Mouse (Mus musculus) Patski (cell line): Measurements from ENCODE around the gene Qser1. TPM values are rescaled to one million over a fixed set of nuclear protein-coding genes. Genes with fewer than 3 reads are reported as not detected.

Source experiments
- ATAC-seq: fragments of 100-300 bp; one replicate; pipeline ENCODE4 v1.8.0; 2021
- CTCF ChIA-PET: fragments of 350-600 bp; sonication (Branson Sonifier 250); formaldehyde crosslinking; loops from one replicate; lab custom pipeline; 2022; ENCODE audit warnings: inconsistent platforms; lab: Charles Lee
- POLR2A ChIA-PET: fragments of 350-600 bp; sonication (Branson Sonifier 250); formaldehyde crosslinking; loops from one replicate; lab custom pipeline; 2022; ENCODE audit warnings: antibody characterized with exemption, inconsistent platforms; lab: Charles Lee
- DNase-seq: peaks from one replicate; pipeline ENCODE4 v3.0.0-alpha.2; 2011; ENCODE audit warnings: low read depth, low spot score
- H3K27me3 ChIP-seq: fragments of 371-371 bp; one replicate; pipeline ENCODE4 v1.5.1; 2021
- CTCF ChIP-seq: fragments of 100-300 bp; IDR thresholded peaks from one replicate; pipeline ENCODE4 v1.5.1; 2021
- in situ Hi-C: fragments of 300-500 bp; cut with MboI; formaldehyde crosslinking; loops from 3 replicates; pipeline ENCODE4 v1.11.1; 2018; ENCODE audit warnings: low pct_unique_long_range_greater_than_20kb, mixed read lengths
- polyA plus RNA-seq: library from polyadenylated mRNA; unstranded; gene quantifications from one replicate; pipeline ENCODE4 v1.2.3, GENCODE M21; 2021

Gene Qser1
- polyA plus RNA-seq, 1 experiment from 2014 or later, result 20.2 TPM

DNA sequence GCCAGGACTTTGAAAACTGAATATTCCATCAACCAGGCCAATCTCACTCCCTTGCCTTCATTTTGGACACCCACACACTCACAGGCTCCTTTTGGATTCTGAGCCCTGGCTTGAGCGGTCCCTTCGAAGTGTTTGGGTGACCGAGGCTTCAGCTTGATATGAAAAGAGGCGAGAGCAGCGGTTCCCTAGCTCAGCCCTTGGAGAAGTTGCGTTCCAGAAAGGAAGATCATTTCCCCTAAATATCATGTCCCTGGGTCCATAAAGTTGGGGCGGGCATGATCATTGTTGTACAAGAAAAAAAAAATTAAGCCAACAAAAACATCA, 104.1 kb downstream of the Qser1 start:
- TF ChIP-seq CTCF, result no peak
- DNase-seq (no peak), ATAC-seq (peak; percentile 36)
- CTCF ChIA-PET, result interaction anchor here (1.2 to 1.3 kb wide), 2 partner anchors 27 to 43 kb away, joined by 3 to 5 read pairs; no protein-coding TSS in a partner anchor
- POLR2A ChIA-PET, result interaction anchor here (0.9 kb wide), 1 partner anchor 15 kb away, joined by 3 read pairs; no protein-coding TSS in a partner anchor
- in situ Hi-C loops, result no loop called here
- H3K27me3 ChIP-seq, result no peaks in the 10 kb centered on the region

DNA sequence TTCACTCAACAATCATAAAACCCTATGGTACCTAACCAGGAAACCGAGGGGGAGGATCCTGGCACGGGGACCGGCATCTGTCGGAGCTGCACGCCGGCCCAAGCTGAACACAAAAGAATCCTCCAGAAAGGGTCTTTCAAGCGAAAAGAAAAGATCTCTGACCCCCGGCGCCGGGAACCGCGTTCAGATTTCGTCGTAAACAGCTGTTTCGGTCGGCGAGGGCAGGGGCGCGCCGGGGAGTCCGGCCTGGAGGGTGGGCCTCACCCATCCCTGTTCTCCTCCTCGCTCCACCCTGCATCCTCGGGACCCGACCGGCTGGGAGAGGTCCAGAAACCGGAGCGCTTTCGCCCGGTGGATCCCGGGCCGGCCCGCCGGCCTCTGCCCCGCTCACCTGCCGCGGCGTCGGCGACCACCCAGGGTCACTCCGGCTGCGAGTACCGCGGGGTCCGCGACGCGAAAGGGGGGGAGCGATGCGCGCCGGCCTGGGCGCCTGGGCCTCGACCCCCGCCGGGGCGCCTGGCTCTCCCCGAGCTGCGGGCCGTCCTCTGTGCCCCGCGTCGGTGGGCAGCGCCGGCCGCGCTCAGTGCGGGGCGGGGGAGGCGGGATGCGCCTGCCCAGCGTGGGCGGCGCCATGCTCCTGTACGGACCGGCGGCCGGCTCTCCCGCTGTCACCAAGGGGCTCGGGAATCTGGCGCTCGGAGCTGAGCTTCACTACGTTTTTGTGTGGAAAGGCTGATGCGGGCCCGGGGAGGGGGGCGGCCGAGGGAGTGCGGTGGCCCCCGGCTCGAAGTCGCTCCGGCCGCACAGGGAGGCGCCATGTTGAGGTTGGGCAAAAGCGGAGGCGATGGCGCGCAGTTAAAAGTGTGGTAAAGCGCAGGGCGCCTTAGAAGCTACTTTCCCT, 104.7 kb downstream of the Qser1 start, which contains the start of gene Tcp11l1:
Gene Tcp11l1 (minus strand): TSS at position 585 of the 901 bp plus-strand sequence.
- ChIA-PET POLR2A (interaction anchor here (0.6 to 0.9 kb wide), 6 partner anchors 9 to 108 kb away, joined by 3 to 6 read pairs (median 4); no protein-coding TSS in a partner anchor), CTCF (interaction anchor here (0.6 to 1.3 kb wide), 4 partner anchors 26 to 1365 kb away, joined by 3 to 5 read pairs (median 3); no protein-coding TSS in a partner anchor)
- in situ Hi-C loops, result no loop called here
- no peak for TF ChIP-seq CTCF
- no peaks in the 10 kb centered on the region for H3K27me3 ChIP-seq
- peak; percentile 91 for ATAC-seq
- no peak for DNase-seq

DNA sequence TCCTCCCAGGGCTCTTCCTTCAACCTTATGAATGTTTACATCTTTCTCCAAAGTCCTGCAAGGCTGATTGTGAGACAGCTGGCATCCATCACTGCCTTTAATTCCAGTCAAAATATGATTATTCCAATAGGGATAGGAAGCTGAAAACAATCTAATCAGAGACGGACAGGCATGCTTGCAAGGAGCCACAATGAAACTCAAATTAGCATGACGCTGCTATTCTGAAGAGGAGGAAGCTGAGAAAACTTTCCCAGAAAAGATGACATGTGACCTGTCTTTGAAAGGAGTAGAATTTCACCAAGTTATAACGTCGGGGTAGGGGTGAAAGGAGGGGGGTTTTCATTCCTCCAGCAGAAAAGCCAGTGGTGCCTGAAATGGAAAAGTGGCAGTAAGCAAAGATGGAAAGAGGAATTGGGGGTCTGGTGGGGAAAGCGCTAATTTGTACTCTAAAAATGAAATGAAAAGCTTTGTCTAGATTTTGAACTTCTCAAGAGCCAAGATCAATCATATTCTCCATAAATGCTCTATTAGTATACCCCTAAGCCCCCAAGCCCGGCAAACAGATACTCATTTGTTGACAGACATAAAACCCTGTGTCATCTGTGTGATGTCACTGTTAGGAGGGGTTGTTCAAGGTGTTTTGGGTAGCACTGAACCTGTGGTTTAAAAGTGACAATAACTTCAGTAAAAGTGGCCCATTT, 105.7 kb downstream of the Qser1 start:
- in situ Hi-C loops, result no loop called here
- no peak for TF ChIP-seq CTCF

DNA sequence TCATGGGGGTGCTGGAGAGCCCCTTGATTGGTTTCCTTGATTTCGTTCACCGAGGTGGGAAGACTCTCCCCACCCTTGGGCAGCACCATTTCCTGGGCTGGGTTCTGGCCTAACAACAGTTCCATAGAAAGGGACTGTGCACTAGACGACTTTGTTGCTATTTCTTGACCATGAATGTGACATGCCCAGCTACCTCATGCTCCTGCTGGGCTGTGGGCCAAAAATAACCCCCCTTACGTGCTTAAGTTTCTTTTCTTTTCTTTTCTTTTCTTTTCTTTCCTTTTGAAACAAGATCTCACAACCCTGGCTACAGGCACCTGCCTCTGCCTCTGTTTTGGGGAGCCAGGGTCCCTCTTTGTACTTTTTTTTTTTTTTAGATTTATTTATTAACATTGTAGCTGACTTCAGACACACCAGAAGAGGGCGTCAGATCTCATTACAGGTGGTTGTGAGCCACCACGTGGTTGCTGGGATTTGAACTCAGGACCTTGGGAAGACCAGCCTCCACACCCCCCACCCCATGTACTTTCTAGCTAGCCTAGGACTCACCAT, 106.7 kb downstream of the Qser1 start:
- DNase-seq, result no peak
- no peak for TF ChIP-seq CTCF
- ATAC-seq, result no peak
- ChIA-PET POLR2A (interaction anchor here (0.6 kb wide), 1 partner anchor 22 kb away, joined by 3 read pairs; no protein-coding TSS in a partner anchor), CTCF (interaction anchor here (1.1 to 1.9 kb wide), 4 partner anchors 24 to 43 kb away, joined by 3 to 7 read pairs (median 3); no protein-coding TSS in a partner anchor)
- H3K27me3 ChIP-seq, result no peaks in the 10 kb centered on the region
- in situ Hi-C loops, result no loop called here

More for the DNA sequence above, 105.7 kb downstream of the Qser1 start:
- DNase-seq (no peak), ATAC-seq (no peak)
- H3K27me3 ChIP-seq, result no peaks in the 10 kb centered on the region
- CTCF ChIA-PET, result interaction anchor here (0.6 to 1.3 kb wide), 4 partner anchors 25 to 1364 kb away, joined by 3 read pairs; no protein-coding TSS in a partner anchor
- POLR2A ChIA-PET, result interaction anchor here (0.6 kb wide), 3 partner anchors 8 to 21 kb away, joined by 3 to 6 read pairs (median 3); no protein-coding TSS in a partner anchor

Other genes with a start within 250 kb of the Qser1 start
- 30.9 TPM for gene Cstf3, start 226.2 kb downstream of the Qser1 start, polyA plus RNA-seq
- gene Tcp11l1, start 104.6 kb downstream of the Qser1 start, polyA plus RNA-seq, result 26.0 TPM
- 0.06 TPM for gene Pin1rt1, start 100.4 kb downstream of the Qser1 start, polyA plus RNA-seq
- 19.8 TPM for gene Depdc7, start 73.9 kb downstream of the Qser1 start, polyA plus RNA-seq
- gene Prrg4, start 33.1 kb upstream of the Qser1 start, polyA plus RNA-seq, result 6.5 TPM
- 4.8 TPM for gene Ccdc73, start 51.0 kb upstream of the Qser1 start, polyA plus RNA-seq
- 235 TPM for gene Eif3m, start 200.3 kb upstream of the Qser1 start, polyA plus RNA-seq